Mouse (Mus musculus): ENCODE results near the gene Gna12. TPM values are rescaled to one million over a fixed set of nuclear protein-coding genes. Genes with fewer than 3 reads are reported as not detected.

The Gna12 gene
- total and polyA plus RNA-seq, 3 experiments = 46.0 to 55.2 TPM; not detected in 1

- peak; percentile 51 for DNase-seq (ENCODE audit: low read depth, low spot score)
- Histone ChIP-seq H3K4me3 (ENCODE audit: control insufficient read depth in 1 of 2, insufficient read depth in 1 of 2, low read depth in 2 of 2, low read length in 2 of 2) (no peak overlapping the region), H3K36me3 (ENCODE audit: control insufficient read depth in 1 of 2, insufficient read depth in 2 of 2, low read length in 2 of 2) (peaks cover 0 to 50% of the 10 kb centered on the region in 2 experiments; a peak in 2 of 4 replicates), H3K4me1 (ENCODE audit: control insufficient read depth in 1 of 2, insufficient read depth in 2 of 2, low read length in 2 of 2) (peaks cover 38 to 48% of the 10 kb centered on the region in 2 experiments), H3K27ac (ENCODE audit: control insufficient read depth, low read depth, low read length) (peak overlapping the region; percentile 14), H3K9ac (ENCODE audit: control insufficient read depth, low read depth, low read length, poor library complexity, severe bottlenecking) (no peak overlapping the region), H3K79me2 (ENCODE audit: control insufficient read depth, insufficient read depth, low read length, poor library complexity) (no peaks in the 10 kb centered on the region), H3K27me3 (ENCODE audit: control insufficient read depth in 1 of 2, insufficient read depth in 2 of 2, low read length in 2 of 2) (no peaks in the 10 kb centered on the region), H3K9me3 (replicated peaks; ENCODE audit: insufficient read depth, low read length) (no peaks in the 10 kb centered on the region)
- TF ChIP-seq CHD2 (IDR thresholded peaks at IDR 0.05; ENCODE audit: low read length) (no peak), ZKSCAN1 (IDR thresholded peaks at IDR 0.05; ENCODE audit: low read depth, low read length) (no peak), ZNF384 (IDR thresholded peaks at IDR 0.05; ENCODE audit: low read depth, low read length) (no peak), GABPA (IDR thresholded peaks at IDR 0.05; ENCODE audit: low read depth, low read length) (no peak), MAX (IDR thresholded peaks at IDR 0.05; ENCODE audit: low read length) (peak; percentile 52; the same call in 1 of the 2 replicates), BHLHE40 (IDR thresholded peaks at IDR 0.05; ENCODE audit: borderline replicate concordance, low read depth, low read length) (no peak)
Observed at GRCm38 (mm10) chr5:140790937-140791877, 39.0 kb downstream of the Gna12 start.

- H3K36me3 ChIP-seq (ENCODE audit: control insufficient read depth in 1 of 2, insufficient read depth in 2 of 2, low read length in 2 of 2) = peaks cover 0 to 46% of the 10 kb centered on the region in 2 experiments; a peak in 2 of 4 replicates
- H3K4me1 ChIP-seq (ENCODE audit: control insufficient read depth in 1 of 2, insufficient read depth in 2 of 2, low read length in 2 of 2) = peaks cover 36 to 47% of the 10 kb centered on the region in 2 experiments
- H3K27ac ChIP-seq (ENCODE audit: control insufficient read depth, low read depth, low read length) = peak overlapping the region; percentile 14
- H3K27me3 ChIP-seq (ENCODE audit: control insufficient read depth in 1 of 2, insufficient read depth in 2 of 2, low read length in 2 of 2) = no peaks in the 10 kb centered on the region
- H3K79me2 ChIP-seq (ENCODE audit: control insufficient read depth, insufficient read depth, low read length, poor library complexity) = no peaks in the 10 kb centered on the region
- no peak overlapping the region for H3K4me3 ChIP-seq (ENCODE audit: control insufficient read depth in 1 of 2, insufficient read depth in 1 of 2, low read depth in 2 of 2, low read length in 2 of 2)
- peak; percentile 42 for DNase-seq (ENCODE audit: low read depth, low spot score)
- no peak overlapping the region for H3K9ac ChIP-seq (ENCODE audit: control insufficient read depth, low read depth, low read length, poor library complexity, severe bottlenecking)
- TF ChIP-seq JUND (IDR thresholded peaks at IDR 0.05; ENCODE audit: low read depth, low read length) = 0 out of 2 replicates have a peak, but pooled peaks have one; percentile 70
- TF ChIP-seq MAFK (IDR thresholded peaks at IDR 0.05; ENCODE audit: borderline replicate concordance, low read depth, low read length) = no peak
- no peak for TF ChIP-seq TBP (IDR thresholded peaks at IDR 0.05; ENCODE audit: low read depth, low read length)
- no peak for TF ChIP-seq POLR2AphosphoS2 (IDR thresholded peaks at IDR 0.05; ENCODE audit: low read length)
- TF ChIP-seq ETS1 (IDR thresholded peaks at IDR 0.05; ENCODE audit: low read depth, low read length) = peak; percentile 84
- no peak for TF ChIP-seq KAT2A (conservative IDR thresholded peaks at IDR 0.05; ENCODE audit: low read depth, low read length)
- no peak for TF ChIP-seq MAZ (IDR thresholded peaks at IDR 0.05; ENCODE audit: low read depth, low read length)
- peak; percentile 22; the same call in 1 of the 2 replicates for TF ChIP-seq RCOR1 (IDR thresholded peaks at IDR 0.05; ENCODE audit: low read depth, low read length)
- peak; percentile 43; the same call in 1 of the 2 replicates for TF ChIP-seq GATA1 (IDR thresholded peaks at IDR 0.05; ENCODE audit: low read depth, low read length)
- TF ChIP-seq NELFE (IDR thresholded peaks at IDR 0.05; ENCODE audit: low read depth, low read length) = no peak
- 0 out of 2 replicates have a peak, but pooled peaks have one; percentile 37 for TF ChIP-seq MXI1 (IDR thresholded peaks at IDR 0.05; ENCODE audit: low read depth, low read length)
- no peak for TF ChIP-seq MEF2A (IDR thresholded peaks at IDR 0.05; ENCODE audit: extremely low read depth, insufficient replicate concordance, low read depth, low read length, poor library complexity, severe bottlenecking)
- TF ChIP-seq SIN3A (IDR thresholded peaks at IDR 0.05; ENCODE audit: low read length) = 0 out of 2 replicates have a peak, but pooled peaks have one; percentile 50
- TF ChIP-seq TCF12 (IDR thresholded peaks at IDR 0.05; ENCODE audit: low read depth, low read length) = 0 out of 2 replicates have a peak, but pooled peaks have one; percentile 14
- TF ChIP-seq ZMIZ1 (IDR thresholded peaks at IDR 0.05; ENCODE audit: low read depth, low read length) = no peak
- no peak for TF ChIP-seq ELF1 (IDR thresholded peaks at IDR 0.05; ENCODE audit: low read depth, low read length)
- TF ChIP-seq MYB (IDR thresholded peaks at IDR 0.05; ENCODE audit: low read depth, low read length) = no peak
- no peaks in the 10 kb centered on the region for H3K9me3 ChIP-seq (replicated peaks; ENCODE audit: insufficient read depth, low read length)
Observed at GRCm38 (mm10) chr5:140790392-140790791, 39.8 kb downstream of the Gna12 start.

Data from MEL (cell line).